Mouse (Mus musculus) ES-Bruce4 (cell line): ENCODE measurements around the gene Erg. TPM values are rescaled to one million over a fixed set of nuclear protein-coding genes. Genes with fewer than 3 reads are reported as not detected.

Source experiments
- H3K27ac ChIP-seq: 2 replicates; pipeline ENCODE4 v1.5.1; 2012; ENCODE audit warnings: low read length, inconsistent platforms; ENCODE audit not compliant: insufficient read depth
- H3K27me3 ChIP-seq: 2 replicates; pipeline ENCODE4 v1.6.1; 2012; ENCODE audit warnings: mild to moderate bottlenecking, low read length, inconsistent platforms; ENCODE audit not compliant: control insufficient read depth, poor library complexity, insufficient read depth, severe bottlenecking
- H3K36me3 ChIP-seq: 2 replicates; pipeline ENCODE4 v1.6.1; 2012; ENCODE audit warnings: inconsistent platforms, mild to moderate bottlenecking, low read length, moderate library complexity; ENCODE audit not compliant: control insufficient read depth, poor library complexity, insufficient read depth, severe bottlenecking
- H3K4me1 ChIP-seq: one replicate; pipeline ENCODE4 v1.8.1; 2011; ENCODE audit warnings: low read length; ENCODE audit not compliant: control insufficient read depth, insufficient read depth
- H3K4me3 ChIP-seq: 2 replicates; pipeline ENCODE4 v1.5.1; 2011; ENCODE audit warnings: low read depth, mild to moderate bottlenecking, low read length
- H3K9ac ChIP-seq: 2 replicates; pipeline ENCODE4 v1.6.1; 2012; ENCODE audit warnings: low read depth, mild to moderate bottlenecking, inconsistent platforms; ENCODE audit not compliant: poor library complexity, severe bottlenecking
- H3K9me3 ChIP-seq: replicated peaks from 2 replicates; pipeline ENCODE4 v1.6.1; 2012; ENCODE audit warnings: mild to moderate bottlenecking, low read length, inconsistent platforms; ENCODE audit not compliant: control insufficient read depth, poor library complexity, insufficient read depth, severe bottlenecking
- CTCF ChIP-seq: IDR thresholded peaks from one replicate; pipeline ENCODE4 v1.8.1; 2011; ENCODE audit warnings: low read depth, low read length
- EP300 ChIP-seq: IDR thresholded peaks from 2 replicates; pipeline ENCODE4 v1.6.1; 2011; ENCODE audit warnings: low read depth, low read length; ENCODE audit not compliant: insufficient read depth
- POLR2A ChIP-seq: IDR thresholded peaks from one replicate; pipeline ENCODE4 v1.8.1; 2011; ENCODE audit warnings: low read length; ENCODE audit not compliant: insufficient read depth
- polyA plus RNA-seq: library from polyadenylated mRNA; stranded (reverse); fragments of >200 nt; gene quantifications from 2 replicates; pipeline ENCODE4 v1.2.4, GENCODE M21; 2011; ENCODE audit warnings: low read depth; ENCODE audit not compliant: missing spikeins, insufficient read depth, insufficient read length

The Erg gene
- polyA plus RNA-seq, 1 experiment, result 0.28 TPM

DNA sequence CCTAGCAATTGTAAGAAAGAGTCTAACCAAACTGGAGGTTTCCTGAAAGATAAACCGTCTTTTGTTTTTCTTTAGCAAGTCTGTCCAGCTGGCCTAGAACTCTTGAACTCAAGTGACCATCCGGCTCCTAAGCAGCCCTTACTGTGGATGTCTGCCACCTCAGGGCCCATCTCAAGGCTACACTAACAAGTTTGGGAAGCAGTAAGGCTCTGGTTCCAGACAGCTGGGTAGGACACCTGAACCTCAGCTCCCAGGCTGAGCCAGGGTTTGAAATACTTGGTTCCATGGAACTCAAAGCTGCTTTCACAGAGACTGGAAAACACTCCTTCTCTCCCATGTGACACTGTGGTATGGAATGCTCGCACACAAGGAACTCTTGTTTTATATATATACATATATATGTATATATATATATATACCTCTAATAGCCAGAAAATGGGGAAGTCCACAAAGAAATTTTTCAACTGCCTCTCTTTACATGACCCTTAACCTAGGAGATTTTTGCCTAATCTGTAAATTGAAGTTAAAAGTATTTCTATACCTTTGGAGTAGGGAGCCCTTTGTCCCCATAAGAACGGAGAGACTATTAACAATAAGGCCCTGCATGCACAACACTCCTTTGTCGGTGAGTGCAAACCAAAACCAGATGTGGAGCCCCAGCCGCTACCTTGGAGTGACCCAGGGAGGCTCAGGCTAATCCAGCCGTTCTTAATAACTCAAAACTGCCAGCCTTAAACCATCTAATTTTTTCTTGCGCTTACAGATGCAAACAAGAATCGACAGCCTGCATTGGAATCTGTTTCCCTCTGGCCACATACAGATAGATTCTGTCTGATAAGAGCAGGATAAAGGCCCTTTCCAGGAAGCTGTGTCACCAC lies 116.9 kb downstream of the Erg start:
- no peaks in the 10 kb centered on the region for H3K9me3 ChIP-seq
- no peaks in the 10 kb centered on the region for H3K36me3 ChIP-seq
- no peak overlapping the region for H3K4me3 ChIP-seq
- H3K27me3 ChIP-seq, result no peaks in the 10 kb centered on the region
- no peak overlapping the region for H3K9ac ChIP-seq
- H3K27ac ChIP-seq, result no peak overlapping the region
- TF ChIP-seq EP300 (no peak), CTCF (no peak), POLR2A (no peak)
- no peaks in the 10 kb centered on the region for H3K4me1 ChIP-seq

DNA sequence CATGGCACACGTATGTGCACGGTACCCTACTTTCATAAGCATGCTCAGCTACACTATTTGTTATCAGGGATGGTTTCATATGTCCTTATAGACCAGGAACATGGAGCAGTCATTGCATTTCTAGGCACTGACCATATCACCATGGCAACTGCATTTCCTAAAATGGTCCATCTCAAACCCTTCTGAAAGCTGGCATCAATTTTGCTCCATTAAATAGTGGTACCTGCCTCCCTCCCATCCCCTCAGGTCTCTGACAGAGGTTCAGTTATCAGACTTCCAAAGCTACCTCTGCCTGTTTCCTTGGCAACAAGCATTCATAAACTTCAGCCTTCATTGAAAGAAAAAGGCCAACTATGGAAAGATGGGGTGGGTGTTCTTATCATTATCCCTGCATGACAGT lies 118.5 kb downstream of the Erg start:
- Histone ChIP-seq H3K27me3 (no peaks in the 10 kb centered on the region), H3K9me3 (no peaks in the 10 kb centered on the region), H3K9ac (no peak overlapping the region), H3K4me1 (no peaks in the 10 kb centered on the region), H3K27ac (no peak overlapping the region), H3K36me3 (no peaks in the 10 kb centered on the region), H3K4me3 (no peak overlapping the region)
- TF ChIP-seq POLR2A, result no peak
- TF ChIP-seq CTCF, result no peak
- no peak for TF ChIP-seq EP300

DNA sequence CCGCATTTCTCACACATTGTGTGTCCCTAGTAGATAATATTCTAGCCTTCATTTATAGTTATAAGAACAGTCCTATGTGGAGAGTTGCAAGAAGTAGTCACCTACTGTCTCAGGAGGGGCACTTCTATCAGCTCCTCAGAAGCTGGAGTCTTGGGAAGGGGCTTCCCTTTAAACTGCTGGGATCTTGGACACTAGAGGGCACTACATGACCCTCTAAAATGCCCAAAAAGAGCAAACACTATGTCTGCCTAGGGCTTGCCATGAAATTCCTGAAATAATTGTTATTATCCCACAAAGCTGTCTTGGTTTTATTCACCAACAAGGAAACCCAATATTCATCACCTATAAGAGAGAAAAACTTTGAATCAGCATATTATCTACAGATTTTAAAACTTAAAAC lies 119.8 kb downstream of the Erg start:
- no peak overlapping the region for H3K27ac ChIP-seq
- no peak for TF ChIP-seq POLR2A
- no peak for TF ChIP-seq EP300
- TF ChIP-seq CTCF, result no peak
- no peak overlapping the region for H3K4me3 ChIP-seq
- H3K9me3 ChIP-seq, result no peaks in the 10 kb centered on the region
- no peaks in the 10 kb centered on the region for H3K36me3 ChIP-seq
- H3K4me1 ChIP-seq, result no peaks in the 10 kb centered on the region
- H3K27me3 ChIP-seq, result no peaks in the 10 kb centered on the region
- no peak overlapping the region for H3K9ac ChIP-seq

DNA sequence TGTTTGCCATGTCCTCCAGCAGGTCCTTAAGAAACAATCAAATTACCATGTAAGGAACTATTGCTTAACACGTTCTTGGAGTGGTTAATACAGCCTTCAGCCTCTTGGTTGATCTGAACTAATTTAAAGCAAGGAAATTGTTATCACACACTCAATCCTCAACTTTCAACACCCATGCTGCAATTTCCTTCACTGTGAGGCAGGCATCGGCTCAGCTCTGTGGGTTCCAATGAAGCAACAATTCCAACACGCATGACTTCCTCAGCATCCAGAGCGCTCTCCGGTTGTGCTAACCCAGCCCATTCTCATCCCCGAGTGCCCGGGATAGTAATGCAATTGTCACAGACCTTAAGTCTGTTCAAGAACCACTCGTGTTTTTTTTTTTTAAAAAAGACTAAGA lies 121.8 kb downstream of the Erg start:
- Histone ChIP-seq H3K9me3 (no peaks in the 10 kb centered on the region), H3K36me3 (no peaks in the 10 kb centered on the region), H3K4me3 (no peak overlapping the region), H3K27ac (no peak overlapping the region), H3K4me1 (no peaks in the 10 kb centered on the region), H3K27me3 (no peaks in the 10 kb centered on the region), H3K9ac (no peak overlapping the region)
- no peak for TF ChIP-seq CTCF
- no peak for TF ChIP-seq POLR2A
- TF ChIP-seq EP300, result no peak

DNA sequence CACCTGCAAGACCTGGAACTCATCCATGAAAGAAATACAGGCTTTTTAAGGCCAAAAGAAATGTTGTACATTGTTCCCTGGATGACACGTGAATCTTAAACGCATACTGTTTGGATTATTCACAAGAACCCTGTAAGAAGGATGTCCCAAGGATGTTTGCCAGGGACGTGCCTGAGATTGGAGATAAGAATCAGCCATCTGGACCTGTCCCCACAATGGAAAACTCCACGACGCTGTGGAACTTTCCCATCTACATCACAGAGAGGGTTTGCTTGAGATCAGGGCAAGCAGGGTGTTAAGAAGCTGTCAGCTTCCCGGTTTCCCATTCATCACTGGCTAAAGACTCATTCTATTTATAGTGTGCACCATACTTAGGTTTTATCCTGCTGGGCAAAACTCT lies 122.6 kb downstream of the Erg start:
- H3K27me3 ChIP-seq, result no peaks in the 10 kb centered on the region
- no peak overlapping the region for H3K4me3 ChIP-seq
- TF ChIP-seq EP300 (no peak), CTCF (no peak), POLR2A (no peak)
- H3K9ac ChIP-seq, result no peak overlapping the region
- H3K27ac ChIP-seq, result no peak overlapping the region
- H3K36me3 ChIP-seq, result no peaks in the 10 kb centered on the region
- H3K9me3 ChIP-seq, result no peaks in the 10 kb centered on the region
- H3K4me1 ChIP-seq, result no peaks in the 10 kb centered on the region

DNA sequence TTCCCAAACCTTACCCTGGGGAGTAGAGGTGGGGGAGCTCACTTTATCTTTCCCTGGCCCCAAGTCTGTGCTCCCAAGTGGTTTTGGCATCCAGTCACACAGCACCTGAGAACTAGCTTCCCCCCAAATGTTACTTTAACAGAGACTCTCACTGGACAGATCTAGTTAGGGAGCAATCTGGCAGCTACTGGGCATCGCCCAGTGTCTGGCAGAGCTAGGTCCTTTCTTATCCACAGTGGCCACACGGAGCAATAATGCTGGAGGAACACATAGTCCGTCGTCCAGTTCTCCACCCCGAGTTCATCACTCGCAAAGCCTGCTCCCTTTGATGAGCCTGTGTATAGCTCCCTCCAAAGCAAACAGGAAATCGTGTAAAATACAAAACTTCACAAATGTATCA lies 124.5 kb downstream of the Erg start:
- Histone ChIP-seq H3K4me1 (no peaks in the 10 kb centered on the region), H3K4me3 (no peak overlapping the region), H3K36me3 (no peaks in the 10 kb centered on the region), H3K9me3 (no peaks in the 10 kb centered on the region), H3K9ac (no peak overlapping the region), H3K27ac (no peak overlapping the region), H3K27me3 (no peaks in the 10 kb centered on the region)
- TF ChIP-seq EP300 (no peak), POLR2A (no peak), CTCF (no peak)
